Mouse (Mus musculus): ENCODE measurements at regions not wholly inside any gene's neighbourhood (a gene's known extent, or its start where the extent isn't known, plus 50 kb on each side); places are given as distances from the start of the nearest gene placed in this dataset.
"Not testable (repeated sequence)": the region's sequence is repeated elsewhere in the genome, so short reads cannot be mapped to it uniquely, and the experiment has no call there.

DNA sequence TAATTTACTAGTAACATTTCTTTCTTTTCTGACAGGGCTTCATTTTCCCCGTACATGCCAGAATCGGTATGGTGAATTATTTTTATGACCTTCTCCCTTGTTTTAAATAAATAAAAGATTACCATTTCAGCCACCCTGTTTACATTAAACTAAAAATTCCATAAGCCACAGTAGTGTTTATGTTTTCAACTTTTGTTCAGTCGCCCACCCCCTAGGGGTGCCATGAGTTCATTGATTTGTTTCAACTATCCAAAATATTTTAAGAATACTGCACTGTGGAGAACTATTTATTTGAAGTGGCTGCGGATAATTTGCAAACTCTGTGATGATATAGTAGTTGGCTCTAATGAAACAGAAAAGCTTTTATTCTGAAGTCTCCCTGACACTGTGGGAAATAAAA lies 132.9 kb downstream of the Tfec start:
- no peak for DNase-seq (ENCODE audit: low spot score in 2 of 2)

GRCm38 (mm10) chr6:16764707-16765106 lies 133.5 kb downstream of the Tfec start:
- DNase-seq (ENCODE audit: low spot score in 2 of 2), result no peak

- not testable (repeated sequence) for DNase-seq (ENCODE audit: low spot score in 2 of 2)
Measured at GRCm38 (mm10) chr6:16755044-16755443, 143.2 kb downstream of the Tfec start.

- no peak for DNase-seq (ENCODE audit: low spot score in 2 of 2)
Measured at GRCm38 (mm10) chr6:16733184-16733583, 165.1 kb downstream of the Tfec start.

DNA sequence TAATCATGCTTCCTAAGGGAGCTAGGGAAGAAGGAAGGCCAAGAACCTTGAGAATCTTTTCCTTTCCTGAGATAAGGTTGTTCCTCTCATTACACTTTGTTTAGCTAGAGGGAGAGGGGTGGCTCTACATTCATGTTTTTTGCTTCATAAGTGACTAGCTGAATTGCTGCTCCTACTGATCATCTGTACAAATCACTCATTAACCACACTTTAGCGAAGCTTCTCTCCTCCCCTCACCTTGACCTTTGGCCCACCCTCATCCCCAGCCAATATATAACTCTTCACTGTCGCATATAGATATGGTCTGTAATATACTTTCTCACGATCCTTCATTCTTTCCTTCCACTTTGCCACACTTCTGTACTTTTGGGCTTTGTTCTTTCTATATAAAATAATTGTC lies 166.1 kb downstream of the Tfec start:
- DNase-seq (ENCODE audit: low spot score in 2 of 2), result no peak

DNA sequence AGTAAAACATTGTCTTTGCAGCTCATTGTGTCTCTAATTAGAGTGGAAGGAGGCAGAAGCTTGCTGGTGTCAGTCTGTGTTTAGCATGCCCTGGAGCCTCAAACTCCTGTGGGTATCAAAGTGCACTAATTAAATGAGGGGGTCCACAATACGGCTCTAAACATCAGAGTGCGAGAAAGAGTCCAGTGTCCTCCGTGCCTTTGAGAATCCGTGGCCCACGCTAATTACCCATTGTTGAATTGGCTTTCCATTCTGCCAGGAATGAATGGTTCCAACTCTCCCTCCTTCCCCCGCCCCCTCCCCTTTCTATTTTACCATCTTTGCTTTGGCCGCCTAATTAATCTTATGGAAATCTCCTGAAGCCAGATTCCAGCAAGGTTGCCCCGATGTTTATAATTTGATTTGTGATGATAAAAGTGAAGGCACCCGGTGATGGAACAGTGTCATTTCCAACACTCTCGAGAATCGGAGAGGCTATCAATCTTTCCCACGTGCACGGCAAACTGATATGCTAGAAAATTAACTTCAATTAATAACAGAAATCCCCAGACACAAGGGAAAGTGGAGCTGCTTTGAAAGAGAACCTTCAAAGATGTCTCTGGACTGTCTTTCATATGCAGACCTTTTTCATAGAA lies 170.9 kb downstream of the Tfec start:
- DNase-seq (ENCODE audit: low spot score in 2 of 2), result no peak

GRCm38 (mm10) chr6:16725256-16725655 lies 173.0 kb downstream of the Tfec start:
- no peak for DNase-seq (ENCODE audit: low spot score in 2 of 2)

GRCm38 (mm10) chr6:16704496-16704895 lies 193.7 kb downstream of the Tfec start:
- DNase-seq (ENCODE audit: low spot score in 2 of 2), result no peak

DNA sequence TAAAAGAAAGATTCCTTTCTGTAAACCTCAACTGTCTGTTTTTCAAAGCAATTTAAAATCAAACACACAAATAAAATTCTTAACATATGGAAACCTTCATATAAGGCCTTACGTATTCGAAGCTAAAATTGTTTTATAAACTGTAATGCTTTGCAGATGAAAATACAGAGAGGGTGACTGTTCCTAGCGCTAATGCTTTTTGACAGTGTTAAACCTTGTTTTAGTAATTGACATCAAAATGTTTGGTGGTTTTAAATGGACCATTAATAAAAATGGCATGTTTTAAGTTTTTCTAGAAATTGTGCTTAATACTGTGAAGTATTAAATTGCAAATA lies 194.9 kb downstream of the Tfec start:
- DNase-seq (ENCODE audit: low spot score in 2 of 2), result no peak

DNA sequence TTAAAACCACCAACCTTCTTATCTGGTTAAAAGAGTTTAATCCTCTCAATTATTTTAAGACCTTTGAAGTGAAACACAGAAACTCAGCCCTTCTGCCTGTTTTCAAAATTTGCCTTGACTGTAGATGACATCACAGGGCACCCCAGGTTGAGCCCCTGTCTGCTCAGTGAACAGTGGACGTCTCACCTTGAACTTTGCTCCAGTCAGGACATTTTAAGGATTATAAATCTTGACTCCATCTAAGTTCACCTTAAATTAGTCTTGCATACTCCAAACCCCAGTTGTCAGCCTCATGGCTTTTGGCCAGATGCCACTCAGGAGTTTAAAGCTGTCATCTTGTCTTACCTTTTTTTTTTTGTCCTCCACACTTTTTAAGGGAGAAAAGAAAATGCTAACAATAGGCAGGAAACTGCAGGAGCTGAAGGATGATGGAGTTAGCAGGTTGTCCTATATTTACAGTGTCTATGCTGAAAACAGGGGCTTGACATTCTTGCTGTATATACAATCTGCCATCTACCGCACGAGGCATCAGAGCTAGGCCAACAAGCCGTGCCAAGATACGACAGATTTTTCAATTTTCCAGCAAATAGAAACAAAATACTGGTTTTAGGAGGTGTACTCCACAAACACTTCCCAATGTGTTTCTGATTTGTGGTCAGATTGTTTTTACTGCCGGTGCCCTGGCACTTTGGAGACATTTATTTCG lies 195.4 kb downstream of the Tfec start:
- DNase-seq (ENCODE audit: low spot score in 2 of 2), result no peak

- DNase-seq (ENCODE audit: low spot score in 2 of 2), result no peak
Measured at GRCm38 (mm10) chr6:16697285-16697684, 201.0 kb downstream of the Tfec start.

DNA sequence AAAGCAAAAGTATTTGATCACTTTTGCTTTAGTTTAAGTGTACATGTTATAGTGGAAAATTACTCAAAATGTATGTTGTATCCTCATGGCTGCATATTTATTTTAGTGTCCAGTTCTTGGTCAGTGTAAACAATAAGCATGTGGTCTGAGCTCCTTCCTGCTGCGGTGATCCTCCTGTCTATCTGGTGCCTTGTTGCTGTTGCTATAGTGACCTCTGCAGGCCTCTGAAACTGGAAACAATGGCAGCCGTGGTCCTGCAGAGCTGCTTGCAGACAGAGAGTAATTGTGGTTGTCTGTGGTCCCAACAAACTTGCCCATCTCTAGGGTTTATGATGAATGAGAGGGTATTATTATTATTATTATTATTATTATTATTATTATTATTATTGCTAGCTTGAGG lies 230.2 kb downstream of the Tfec start:
- no peak for DNase-seq (ENCODE audit: low spot score in 2 of 2)

GRCm38 (mm10) chr6:16667241-16667640 lies 231.0 kb downstream of the Tfec start:
- no peak for DNase-seq (ENCODE audit: low spot score in 2 of 2)

DNA sequence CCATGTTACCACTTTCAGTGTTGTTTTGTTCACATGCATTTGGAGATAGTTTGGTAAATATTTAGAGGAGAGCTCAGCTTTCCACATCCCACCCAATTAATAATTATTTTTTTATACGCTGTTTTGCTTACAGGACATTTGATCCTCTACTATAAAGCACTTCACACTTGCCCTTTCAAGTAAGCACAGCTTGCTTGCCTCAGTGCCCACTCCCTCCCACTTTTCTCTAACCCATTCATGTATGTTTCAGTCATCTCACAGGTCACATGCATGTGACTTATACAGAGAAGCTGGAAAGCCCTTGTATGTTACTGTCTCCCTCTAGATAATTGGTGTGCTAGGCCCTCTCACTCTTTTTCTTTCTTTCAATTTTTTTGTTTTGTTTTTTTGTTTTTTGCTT lies 252.0 kb downstream of the Tfec start:
- DNase-seq (ENCODE audit: low spot score in 2 of 2), result no peak

DNA sequence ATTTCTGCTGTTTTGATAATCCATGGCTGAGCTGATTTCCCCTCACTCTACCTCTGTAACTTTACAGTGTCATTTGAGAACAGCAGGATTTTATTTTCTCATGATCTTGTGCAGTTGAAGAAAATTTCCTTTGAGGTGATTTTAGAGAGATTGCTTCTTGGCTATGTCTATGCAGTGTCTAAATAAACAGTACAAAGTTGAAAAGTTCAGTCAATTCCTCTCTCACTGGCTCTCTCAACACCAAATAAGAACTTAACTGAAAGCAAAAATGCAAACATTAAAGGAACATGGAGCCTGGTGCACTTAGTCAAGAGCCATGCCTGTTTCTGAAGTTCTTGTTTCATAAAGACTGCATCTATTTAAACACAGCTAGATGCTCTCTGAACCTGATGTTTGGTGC lies 254.7 kb downstream of the Tfec start:
- DNase-seq (ENCODE audit: low spot score in 2 of 2), result no peak

GRCm38 (mm10) chr6:16636736-16637304 lies 261.4 kb downstream of the Tfec start:
- DNase-seq (ENCODE audit: low spot score in 2 of 2), result no peak

- no peak for DNase-seq (ENCODE audit: low spot score in 2 of 2)
Measured at GRCm38 (mm10) chr6:16636108-16636507, 262.1 kb downstream of the Tfec start.

DNA sequence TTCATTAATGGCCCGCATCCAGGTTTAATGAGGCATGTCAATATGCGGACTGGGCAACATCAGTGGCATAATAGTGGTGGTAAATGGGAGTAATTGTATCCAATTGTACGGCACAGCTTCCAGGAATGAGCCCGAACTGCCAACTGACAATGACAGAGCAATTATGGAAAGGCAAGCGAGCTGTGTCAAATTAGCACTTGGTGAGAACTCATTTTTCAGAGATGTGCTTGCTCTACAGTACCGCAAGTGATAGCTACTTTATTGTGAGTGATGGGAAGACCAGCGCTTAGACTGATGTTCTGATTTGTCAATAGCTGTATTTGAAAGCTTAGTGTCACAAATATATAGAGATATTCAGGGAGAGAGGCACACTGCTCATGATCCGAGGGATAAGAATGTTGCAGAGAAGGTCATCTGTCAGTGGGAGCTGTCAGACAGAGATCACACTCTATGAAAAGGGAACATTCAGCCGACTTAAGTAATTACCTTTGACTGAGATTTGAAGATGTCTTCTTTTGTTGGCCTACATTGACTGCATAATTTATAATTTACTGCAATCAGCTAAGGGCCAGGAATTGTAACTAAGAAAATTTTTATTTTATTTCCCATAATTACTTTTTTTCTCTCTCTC lies 290.7 kb downstream of the Tfec start:
- DNase-seq (ENCODE audit: low spot score in 2 of 2), result no peak

GRCm38 (mm10) chr6:16606687-16607392 lies 291.4 kb downstream of the Tfec start:
- DNase-seq (ENCODE audit: low spot score in 2 of 2), result no peak

DNA sequence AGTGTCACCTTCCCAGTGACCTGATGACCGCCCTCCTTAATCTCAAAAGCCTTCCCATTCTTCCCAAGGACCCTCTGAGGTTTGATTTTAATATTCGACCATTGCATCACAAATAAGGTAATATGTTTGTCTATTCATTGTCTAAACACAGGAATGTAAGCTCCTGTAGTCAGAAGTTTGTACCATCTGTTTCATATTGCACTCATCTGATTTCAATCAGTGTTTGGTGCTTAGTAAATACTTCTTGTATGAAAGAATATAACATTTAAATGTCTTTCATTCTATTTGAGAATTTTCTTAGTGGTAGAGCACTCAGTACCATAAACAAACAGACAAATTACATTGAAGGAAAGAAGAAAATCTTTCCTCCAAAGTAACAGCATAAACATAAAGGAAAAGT lies 305.8 kb downstream of the Tfec start:
- DNase-seq (ENCODE audit: low spot score in 2 of 2), result no peak

DNA sequence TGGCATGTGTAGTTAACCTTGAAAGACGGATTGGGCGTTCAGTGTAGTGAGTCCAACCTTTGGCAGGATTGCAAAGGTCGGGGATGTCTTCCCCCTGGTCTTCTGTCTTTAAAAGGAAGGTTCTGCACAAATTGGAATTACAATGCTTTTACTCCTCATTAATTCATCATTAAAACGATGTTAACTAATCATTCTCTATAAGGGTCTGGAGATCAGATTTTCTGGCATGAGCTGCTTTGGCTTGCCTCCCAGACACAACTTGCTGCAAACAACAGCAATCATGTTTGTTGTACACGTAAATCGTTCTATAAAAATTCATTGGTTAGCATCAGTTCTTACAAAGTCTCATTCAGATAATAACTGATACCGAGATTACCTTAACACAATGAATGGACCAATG lies 315.9 kb downstream of the Tfec start:
- DNase-seq (ENCODE audit: low spot score in 2 of 2), result no peak

GRCm38 (mm10) chr6:16581801-16582200 lies 316.4 kb downstream of the Tfec start:
- no peak for DNase-seq (ENCODE audit: low spot score in 2 of 2)
